Mouse (Mus musculus) ES-E14 (cell line): ENCODE data around the gene Acad11. TPM values are rescaled to one million over a fixed set of nuclear protein-coding genes. Genes with fewer than 3 reads are reported as not detected.

Experiments used
- DNase-seq: peaks from one replicate; pipeline ENCODE4 v3.0.0-alpha.2; 2013; ENCODE audit warnings: low read depth, low spot score
- H3K27ac ChIP-seq: 2 replicates; pipeline ENCODE4 v1.5.1; 2012; ENCODE audit warnings: low read depth, mild to moderate bottlenecking, low read length, moderate library complexity, mixed read lengths; ENCODE audit not compliant: poor library complexity, insufficient read depth, severe bottlenecking
- H3K36me3 ChIP-seq: 2 replicates; pipeline ENCODE4 v1.6.1; 2012; ENCODE audit warnings: mild to moderate bottlenecking, low read length, moderate library complexity, mixed read lengths; ENCODE audit not compliant: control insufficient read depth, poor library complexity, insufficient read depth, severe bottlenecking
- H3K4me1 ChIP-seq, 2 experiments: fragments of 150-350 bp in 1 of 2; sonication (generic) in 1 of 2; 2 replicates each; pipeline ENCODE4 v1.6.1; 2012; ENCODE audit warnings: low read length in 2 of 2, mild to moderate bottlenecking in 1 of 2, mixed read lengths in 1 of 2; ENCODE audit not compliant: control insufficient read depth in 2 of 2, insufficient read depth in 2 of 2, poor library complexity in 1 of 2
- H3K4me3 ChIP-seq, 2 experiments: fragments of 150-350 bp in 1 of 2; sonication (generic) in 1 of 2; 2 replicates each; pipeline ENCODE4 v1.5.1; 2012; ENCODE audit warnings: low read length in 2 of 2, low read depth in 1 of 2, mild to moderate bottlenecking in 1 of 2, mixed read lengths in 1 of 2; ENCODE audit not compliant: insufficient read depth in 1 of 2, poor library complexity in 1 of 2, severe bottlenecking in 1 of 2
- H3K9ac ChIP-seq: 2 replicates; pipeline ENCODE4 v1.6.1; 2012; ENCODE audit warnings: low read depth, mild to moderate bottlenecking, low read length, mixed read lengths; ENCODE audit not compliant: poor library complexity, insufficient read depth, severe bottlenecking
- H3K9me3 ChIP-seq: fragments of 150-350 bp; sonication (generic); 2 replicates; pipeline ENCODE4 v1.6.1; 2012; ENCODE audit warnings: low read depth, mild to moderate bottlenecking, low read length; ENCODE audit not compliant: control insufficient read depth, insufficient read depth
- CHD2 ChIP-seq: IDR thresholded peaks from 2 replicates; pipeline ENCODE4 v1.6.1; 2014; ENCODE audit warnings: mild to moderate bottlenecking, low read depth, low read length, inconsistent platforms
- HCFC1 ChIP-seq: IDR thresholded peaks from 2 replicates; pipeline ENCODE4 v1.6.1; 2012; ENCODE audit warnings: low read length, inconsistent platforms, borderline replicate concordance; ENCODE audit not compliant: insufficient read depth
- MAFK ChIP-seq: IDR thresholded peaks from 2 replicates; pipeline ENCODE4 v1.6.1; 2014; ENCODE audit warnings: mild to moderate bottlenecking, low read depth, low read length, inconsistent platforms; ENCODE audit not compliant: insufficient read depth
- ZC3H11A ChIP-seq: IDR thresholded peaks from 2 replicates; pipeline ENCODE4 v1.6.1; 2012; ENCODE audit warnings: low read depth, mild to moderate bottlenecking, inconsistent platforms, low read length, borderline replicate concordance
- ZNF384 ChIP-seq: IDR thresholded peaks from 2 replicates; pipeline ENCODE4 v1.6.1; 2012; ENCODE audit warnings: low read depth, low read length, inconsistent platforms
- in situ Hi-C, 2 experiments: fragments of 600-800 bp; cut with MboI; formaldehyde crosslinking; loops; one replicate each; pipeline ENCODE4 v1.15.1; 2025; ENCODE audit warnings: low sequenced_read_pairs in 2 of 2, inconsistent platforms in 1 of 2; ENCODE audit not compliant: unreplicated experiment in 2 of 2
- total RNA-seq: library from RNA; depleted of rRNA; stranded (reverse); fragments of 300-350 nt; gene quantifications from 2 replicates; pipeline ENCODE4 v1.2.3, GENCODE M21; 2012

Acad11 gene
- total RNA-seq, 1 experiment = 22.4 TPM

DNA sequence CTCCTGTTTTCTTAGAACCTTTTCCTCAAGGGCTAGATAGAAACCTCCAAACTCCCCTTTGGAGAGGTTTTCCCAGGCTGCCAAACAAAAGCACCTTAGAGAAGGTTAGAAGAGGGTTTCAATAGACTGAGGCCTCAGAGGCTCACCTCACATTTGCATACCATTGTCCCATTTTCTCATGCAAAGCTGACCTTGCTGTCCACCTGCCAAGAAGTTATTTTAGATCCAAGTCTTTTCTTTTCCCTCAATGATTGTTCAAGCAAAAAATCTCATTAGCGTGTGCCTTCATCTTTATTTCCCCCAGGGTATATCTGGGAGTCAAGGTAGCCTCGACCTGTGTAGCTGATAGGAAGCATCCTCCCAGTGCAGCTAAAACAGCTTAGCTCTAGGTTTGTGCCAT, 39.7 kb downstream of the Acad11 start:
- peaks cover 11 to 22% of the 10 kb centered on the region in 2 experiments for H3K4me1 ChIP-seq
- in situ Hi-C loops = no loop called here
- no peaks in the 10 kb centered on the region for H3K36me3 ChIP-seq
- peak; percentile 63 for DNase-seq
- H3K27ac ChIP-seq = no peak overlapping the region; the same call in 1 of the 2 replicates
- H3K9ac ChIP-seq = no peak overlapping the region
- TF ChIP-seq HCFC1 = no peak
- TF ChIP-seq CHD2 = no peak
- TF ChIP-seq MAFK = no peak
- TF ChIP-seq ZNF384 = no peak
- TF ChIP-seq ZC3H11A = no peak
- H3K4me3 ChIP-seq = peak overlapping the region in 1 of 2 experiments; percentile 7; a peak in 1 of 4 replicates
- H3K9me3 ChIP-seq = no peaks in the 10 kb centered on the region

DNA sequence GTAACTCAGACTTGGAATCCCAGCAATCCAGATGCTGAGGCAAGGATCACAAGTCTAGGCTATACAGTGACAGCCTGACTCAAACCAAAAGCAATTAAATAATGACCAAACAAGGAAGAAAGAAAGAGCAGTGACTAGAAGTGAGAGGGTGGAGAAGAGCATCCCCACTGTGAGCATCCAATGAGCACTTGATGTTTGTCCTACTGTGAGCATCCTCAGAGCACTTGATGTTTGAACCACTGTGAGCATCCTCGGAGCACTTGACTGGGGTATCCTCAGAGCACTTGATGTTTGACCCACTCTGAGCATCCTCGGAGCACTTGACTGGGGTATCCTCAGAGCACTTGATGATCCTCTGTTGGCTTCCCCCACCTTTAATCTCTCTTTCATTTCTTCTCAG, 41.8 kb downstream of the Acad11 start:
- Histone ChIP-seq H3K4me1 (peaks cover 11 to 16% of the 10 kb centered on the region in 2 experiments), H3K9ac (no peak overlapping the region), H3K36me3 (no peaks in the 10 kb centered on the region), H3K9me3 (no peaks in the 10 kb centered on the region), H3K4me3 (no peak overlapping the region), H3K27ac (no peak overlapping the region)
- TF ChIP-seq HCFC1 (no peak), CHD2 (no peak)
- in situ Hi-C loops = no loop called here
- DNase-seq = no peak

DNA sequence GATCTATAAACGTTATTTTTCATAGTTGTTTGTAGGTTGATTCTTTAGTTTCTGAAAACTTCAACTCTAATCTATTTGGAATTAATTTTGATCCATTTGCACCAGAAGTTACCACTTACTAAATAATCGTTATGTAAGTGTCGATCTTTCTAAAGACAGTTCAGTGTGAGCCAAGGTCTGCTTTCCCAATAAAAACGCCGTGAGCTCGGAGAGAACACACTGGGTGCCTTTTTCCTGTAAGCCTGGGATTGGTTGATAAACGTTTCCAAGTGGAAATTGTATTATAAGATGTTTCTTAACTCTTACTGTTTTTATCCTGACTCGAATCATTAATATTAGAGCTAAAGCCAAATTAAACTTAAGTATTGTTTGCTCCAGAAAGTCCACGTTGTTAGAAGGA, 43.8 kb downstream of the Acad11 start:
- in situ Hi-C loops = no loop called here
- Histone ChIP-seq H3K27ac (no peak overlapping the region), H3K9me3 (no peaks in the 10 kb centered on the region), H3K36me3 (no peaks in the 10 kb centered on the region), H3K9ac (no peak overlapping the region), H3K4me1 (peaks cover 9 to 11% of the 10 kb centered on the region in 2 experiments), H3K4me3 (no peak overlapping the region)
- TF ChIP-seq CHD2 (no peak), ZC3H11A (no peak), MAFK (no peak), ZNF384 (no peak), HCFC1 (no peak)
- DNase-seq = no peak

DNA sequence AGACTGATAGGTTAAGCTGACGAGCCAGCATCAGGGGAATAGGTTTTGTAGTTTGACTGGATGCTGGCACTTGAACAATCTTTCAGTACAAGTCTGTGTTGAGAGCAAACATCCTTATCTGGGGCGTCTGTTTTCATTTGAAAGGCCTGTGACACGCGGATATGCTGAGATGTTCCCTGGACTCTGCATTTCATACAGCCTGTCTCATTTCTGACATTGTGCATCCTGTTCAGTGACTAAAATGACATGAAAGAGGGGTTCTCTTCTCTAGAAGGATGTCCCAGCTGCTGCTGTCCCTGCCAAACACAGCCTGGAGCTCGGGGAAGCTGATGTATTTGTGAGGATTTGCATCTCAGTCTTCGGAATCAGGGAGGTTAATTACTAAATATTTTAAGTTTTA, 44.3 kb downstream of the Acad11 start:
- Histone ChIP-seq H3K9me3 (no peaks in the 10 kb centered on the region), H3K4me3 (no peak overlapping the region), H3K27ac (no peak overlapping the region), H3K4me1 (peaks cover 5 to 6% of the 10 kb centered on the region in 2 experiments; a peak in 3 of 4 replicates), H3K9ac (no peak overlapping the region), H3K36me3 (no peaks in the 10 kb centered on the region)
- no peak for DNase-seq
- TF ChIP-seq MAFK (no peak), HCFC1 (no peak), ZNF384 (no peak), ZC3H11A (no peak), CHD2 (no peak)
- in situ Hi-C loops = no loop called here

DNA sequence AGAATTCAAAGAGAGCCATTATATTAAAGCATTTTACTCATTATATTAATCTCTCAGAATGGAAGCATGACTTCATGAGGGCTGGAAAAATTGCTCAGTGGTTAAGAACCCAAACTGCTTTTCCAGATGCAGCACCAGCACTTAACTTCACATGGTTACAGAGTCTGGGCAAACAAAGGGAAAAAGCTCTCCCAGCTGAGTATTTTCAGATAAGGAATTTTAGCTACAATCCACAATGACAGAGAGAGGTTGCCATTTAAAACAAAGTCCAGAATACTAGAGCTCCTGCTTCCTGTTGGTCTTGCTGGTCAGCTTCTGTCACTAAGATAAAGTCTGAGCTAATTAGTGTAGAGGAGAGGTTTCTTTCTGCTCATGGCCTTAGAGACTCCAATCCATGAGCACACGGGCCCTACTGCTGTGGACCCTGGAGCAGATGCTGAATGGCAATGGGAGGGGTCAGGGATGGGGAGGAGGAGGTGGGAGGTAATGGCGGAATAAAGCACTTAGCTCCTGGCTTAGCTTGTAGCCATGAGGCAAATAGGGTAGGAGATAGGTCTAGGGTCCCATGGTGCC, 45.5 kb downstream of the Acad11 start:
- Histone ChIP-seq H3K27ac (no peak overlapping the region), H3K4me1 (peaks cover 0 to 3% of the 10 kb centered on the region in 2 experiments; a peak in 1 of 4 replicates), H3K9ac (no peak overlapping the region), H3K36me3 (no peaks in the 10 kb centered on the region), H3K9me3 (no peaks in the 10 kb centered on the region), H3K4me3 (no peak overlapping the region)
- in situ Hi-C loops = no loop called here
- TF ChIP-seq ZC3H11A (no peak), MAFK (no peak), HCFC1 (no peak)
- no peak for DNase-seq
